Mouse (Mus musculus) midbrain, postnatal 0 days (tissue): ENCODE measurements around the gene Fosl1. TPM values are rescaled to one million over a fixed set of nuclear protein-coding genes. Genes with fewer than 3 reads are reported as not detected.

Source experiments
- ATAC-seq: fragments of 200-750 bp; cut with Nextera tagmentation; 2 replicates; pipeline ENCODE4 v1.8.0; 2017; ENCODE audit warnings: moderate number of reproducible peaks, mild to moderate bottlenecking, moderate TSS enrichment, moderate library complexity; ENCODE audit not compliant: low FRiP score
- DNase-seq: peaks from one replicate; pipeline ENCODE4 v3.0.0-alpha.2; 2015; ENCODE audit warnings: low spot score
- H3K27ac ChIP-seq: fragments of 300-500 bp; sonication (generic); 2 replicates; pipeline ENCODE4 v1.5.1; 2014; ENCODE audit warnings: low read depth, mild to moderate bottlenecking, low read length, mixed read lengths
- H3K27me3 ChIP-seq: fragments of 300-500 bp; sonication (generic); 2 replicates; pipeline ENCODE4 v1.6.1; 2014; ENCODE audit warnings: low read length, control low read depth, mixed read lengths; ENCODE audit not compliant: insufficient read depth
- H3K36me3 ChIP-seq: fragments of 300-500 bp; sonication (generic); 2 replicates; pipeline ENCODE4 v1.6.1; 2014; ENCODE audit warnings: low read length, control low read depth, mixed read lengths; ENCODE audit not compliant: insufficient read depth
- H3K4me1 ChIP-seq: fragments of 300-500 bp; sonication (generic); 2 replicates; pipeline ENCODE4 v1.6.1; 2014; ENCODE audit warnings: mild to moderate bottlenecking, control low read depth, antibody characterized with exemption, low read length, mixed read lengths; ENCODE audit not compliant: insufficient read depth
- H3K4me2 ChIP-seq: fragments of 300-500 bp; sonication (generic); 2 replicates; pipeline ENCODE4 v1.6.1; 2014; ENCODE audit warnings: low read depth, mild to moderate bottlenecking, low read length, mixed read lengths; ENCODE audit not compliant: poor library complexity, severe bottlenecking
- H3K4me3 ChIP-seq: fragments of 300-500 bp; sonication (generic); 2 replicates; pipeline ENCODE4 v1.5.1; 2014; ENCODE audit warnings: low read depth, mild to moderate bottlenecking, low read length, moderate library complexity
- H3K9ac ChIP-seq: fragments of 300-500 bp; sonication (generic); replicated peaks from 2 replicates; pipeline ENCODE4 v1.6.1; 2014; ENCODE audit warnings: mild to moderate bottlenecking, low read length, moderate library complexity, mixed read lengths; ENCODE audit not compliant: poor library complexity, severe bottlenecking
- H3K9me3 ChIP-seq: fragments of 300-500 bp; sonication (generic); 2 replicates; pipeline ENCODE4 v1.6.1; 2016; ENCODE audit warnings: low read length, control low read depth
- CTCF ChIP-seq: IDR thresholded peaks from 2 replicates; pipeline ENCODE4 v1.5.1; 2016; ENCODE audit warnings: antibody characterized with exemption, mild to moderate bottlenecking
- WGBS: fragments of 180-500 bp; shearing (Covaris S2); extraction: QIAGEN DNeasy Blood & Tissue Kit; methylation state at CpG from one replicate; pipeline ENCODE4 v1.1.7; 2014; 5-methylcytosine and 5-hydroxymethylcytosine counted together
- polyA plus RNA-seq: library from polyadenylated mRNA; unstranded; fragments of >200 nt; fragmentation: Nextera tagmentation; extraction: Ambion mirVana; gene quantifications from 2 replicates; pipeline ENCODE4 v1.2.1, GENCODE M21; 2015
- total RNA-seq: library from RNA; depleted of rRNA; stranded (reverse); fragments of >200 nt; gene quantifications from 2 replicates; pipeline ENCODE4 v1.2.3, GENCODE M21; 2014

Gene Fosl1
- total and polyA plus RNA-seq, 2 experiments from 2014 or later, result 0.11 TPM; not detected in 1

GRCm38 (mm10) chr19:5414534-5414957, 32.8 kb upstream of the Fosl1 start:
- Histone ChIP-seq H3K27ac (no peak overlapping the region), H3K9me3 (no peaks in the 10 kb centered on the region), H3K9ac (no peak overlapping the region), H3K4me1 (no peaks in the 10 kb centered on the region), H3K4me2 (no peak overlapping the region), H3K4me3 (no peak overlapping the region), H3K36me3 (0 out of 2 replicates have a peak, but pooled peaks cover 6% of the 10 kb centered on the region), H3K27me3 (no peaks in the 10 kb centered on the region)
- 47% methylated on average over 2 of the region's 2 CpGs for WGBS
- no peak for ATAC-seq
- DNase-seq, result no peak
- TF ChIP-seq CTCF, result no peak

- TF ChIP-seq CTCF, result no peak
- H3K4me1 ChIP-seq, result peaks cover 10% of the 10 kb centered on the region; the same call in 1 of the 2 replicates
- no peak for ATAC-seq
- H3K9me3 ChIP-seq, result no peaks in the 10 kb centered on the region
- no peak for DNase-seq
- no peaks in the 10 kb centered on the region for H3K27me3 ChIP-seq
- H3K27ac ChIP-seq, result no peak overlapping the region
- H3K9ac ChIP-seq, result no peak overlapping the region
- peaks cover 31% of the 10 kb centered on the region for H3K36me3 ChIP-seq
- whole genome bisulfite sequencing, result 92% methylated on average over 8 of the region's 8 CpGs
- no peak overlapping the region for H3K4me2 ChIP-seq
- no peak overlapping the region for H3K4me3 ChIP-seq
Measured at GRCm38 (mm10) chr19:5418750-5419466, 28.4 kb upstream of the Fosl1 start.

- Histone ChIP-seq H3K27ac (no peak overlapping the region), H3K27me3 (no peaks in the 10 kb centered on the region), H3K36me3 (peaks cover 31% of the 10 kb centered on the region), H3K4me3 (no peak overlapping the region), H3K9ac (no peak overlapping the region), H3K4me2 (no peak overlapping the region), H3K4me1 (peaks cover 10% of the 10 kb centered on the region; the same call in 1 of the 2 replicates), H3K9me3 (no peaks in the 10 kb centered on the region)
- no peak for TF ChIP-seq CTCF
- 97% methylated on average over 9 of the region's 9 CpGs for WGBS
- DNase-seq (no peak), ATAC-seq (no peak)
Measured at GRCm38 (mm10) chr19:5419630-5420029, 27.7 kb upstream of the Fosl1 start.

- Histone ChIP-seq H3K9me3 (no peaks in the 10 kb centered on the region), H3K4me2 (no peak overlapping the region), H3K36me3 (peaks cover 31% of the 10 kb centered on the region), H3K9ac (no peak overlapping the region), H3K4me3 (no peak overlapping the region), H3K27ac (no peak overlapping the region), H3K27me3 (no peaks in the 10 kb centered on the region), H3K4me1 (peaks cover 10% of the 10 kb centered on the region)
- TF ChIP-seq CTCF, result no peak
- WGBS, result 94% methylated on average over 6 of the region's 6 CpGs
- ATAC-seq (no peak), DNase-seq (no peak)
Measured at GRCm38 (mm10) chr19:5420579-5420978, 26.8 kb upstream of the Fosl1 start.

GRCm38 (mm10) chr19:5421784-5422183, 25.6 kb upstream of the Fosl1 start:
- H3K9ac ChIP-seq, result no peak overlapping the region
- H3K27ac ChIP-seq, result no peak overlapping the region
- 88% methylated on average over 5 of the region's 5 CpGs for WGBS
- no peak for TF ChIP-seq CTCF
- no peak for DNase-seq
- ATAC-seq, result no peak
- peaks cover 40% of the 10 kb centered on the region for H3K36me3 ChIP-seq
- H3K9me3 ChIP-seq, result no peaks in the 10 kb centered on the region
- H3K27me3 ChIP-seq, result no peaks in the 10 kb centered on the region
- peaks cover 20% of the 10 kb centered on the region for H3K4me1 ChIP-seq
- H3K4me2 ChIP-seq, result no peak overlapping the region
- no peak overlapping the region for H3K4me3 ChIP-seq

- TF ChIP-seq CTCF, result no peak
- Histone ChIP-seq H3K9ac (no peak overlapping the region), H3K27me3 (no peaks in the 10 kb centered on the region), H3K9me3 (no peaks in the 10 kb centered on the region), H3K4me2 (no peak overlapping the region), H3K36me3 (peaks cover 42% of the 10 kb centered on the region), H3K27ac (no peak overlapping the region), H3K4me1 (peaks cover 20% of the 10 kb centered on the region), H3K4me3 (no peak overlapping the region)
- DNase-seq, result no peak
- no peak for ATAC-seq
- 89% methylated on average over 10 of the region's 10 CpGs for WGBS
Measured at GRCm38 (mm10) chr19:5422267-5422666, 25.1 kb upstream of the Fosl1 start.
